Mouse (Mus musculus) neural tube, embryonic 10.5 days (tissue): ENCODE results near the gene Gzmm.

Experiments used
- DNase-seq: peaks from one replicate; pipeline ENCODE4 v3.0.0-alpha.2; 2017; ENCODE audit warnings: low spot score; ENCODE audit errors: extremely low spot score

The Gzmm gene

GRCm38 (mm10) chr10:79688720-79689119, at the start of gene Gzmm:
Gzmm (plus strand) TSS chr10:79689020.
- DNase-seq: no peak

GRCm38 (mm10) chr10:79645711-79646110, 43.1 kb upstream of the Gzmm start, which contains the start of gene Odf3l2:
Odf3l2 (minus strand) TSS chr10:79645738.
- no peak for DNase-seq

GRCm38 (mm10) chr10:79649070-79649751, 39.6 kb upstream of the Gzmm start:
- peak; percentile 73 for DNase-seq

- DNase-seq: no peak
These were observed 36.0 kb upstream of the Gzmm start for GRCm38 (mm10) chr10:79652789-79653188.

GRCm38 (mm10) chr10:79654946-79655395, 33.8 kb upstream of the Gzmm start:
- DNase-seq: peak; percentile 29

GRCm38 (mm10) chr10:79658829-79659228, 30.0 kb upstream of the Gzmm start:
- no peak for DNase-seq

GRCm38 (mm10) chr10:79660298-79660697, 28.5 kb upstream of the Gzmm start:
- no peak for DNase-seq

- DNase-seq: no peak
These were observed 27.0 kb upstream of the Gzmm start for GRCm38 (mm10) chr10:79661861-79662260.

- DNase-seq: peak; percentile 88
These were observed 24.6 kb upstream of the Gzmm start, which contains the start of gene Madcam1 for GRCm38 (mm10) chr10:79664131-79664665. Madcam1 (plus strand) TSS chr10:79664559.

GRCm38 (mm10) chr10:79665051-79665450, 23.8 kb upstream of the Gzmm start:
- DNase-seq: no peak

GRCm38 (mm10) chr10:79666493-79666892, 22.3 kb upstream of the Gzmm start:
- no peak for DNase-seq

- no peak for DNase-seq
These were observed 20.7 kb upstream of the Gzmm start for GRCm38 (mm10) chr10:79668076-79668475.

GRCm38 (mm10) chr10:79668771-79669575, 19.8 kb upstream of the Gzmm start, which contains the start of gene Tpgs1:
Tpgs1 (plus strand) TSS chr10:79669369.
- peak; percentile 97 for DNase-seq

- DNase-seq: peak; percentile 88
These were observed 19.2 kb upstream of the Gzmm start for GRCm38 (mm10) chr10:79669576-79670057.

- DNase-seq: no peak
These were observed 18.5 kb upstream of the Gzmm start for GRCm38 (mm10) chr10:79670071-79670888.

GRCm38 (mm10) chr10:79671396-79672087, 17.3 kb upstream of the Gzmm start:
- DNase-seq: no peak

GRCm38 (mm10) chr10:79672088-79672455, 16.7 kb upstream of the Gzmm start:
- DNase-seq: no peak

GRCm38 (mm10) chr10:79673054-79673453, 15.8 kb upstream of the Gzmm start:
- no peak for DNase-seq

- DNase-seq: no peak
These were observed 13.3 kb upstream of the Gzmm start for GRCm38 (mm10) chr10:79675346-79676035.
